Mouse (Mus musculus) adrenal gland, postnatal 36 days (tissue): ENCODE data around the gene Mpp5. TPM values are rescaled to one million over a fixed set of nuclear protein-coding genes. Genes with fewer than 3 reads are reported as not detected.

Experiments
- DNase-seq, 2 experiments: peaks; one replicate each; pipeline ENCODE4 v3.0.0; 2021; ENCODE audit warnings: mixed read lengths in 1 of 2
- total RNA-seq, 2 experiments: library from RNA; stranded (reverse); gene quantifications; 2 replicates each; pipeline ENCODE4 v1.2.3; 2021

Gene Mpp5
- total RNA-seq, 2 experiments from 2014 or later = 30.3 to 32.2 TPM

GRCm38 (mm10) chr12:78842429-78842828, 93.7 kb downstream of the Mpp5 start:
- DNase-seq = no peak

GRCm38 (mm10) chr12:78848246-78848645, 99.5 kb downstream of the Mpp5 start:
- no peak for DNase-seq

GRCm38 (mm10) chr12:78860921-78861495, 112.3 kb downstream of the Mpp5 start:
- DNase-seq = no peak

- peak; percentile 99 for DNase-seq
Measured at GRCm38 (mm10) chr12:78861496-78862253, 113.0 kb downstream of the Mpp5 start, which contains the start of the genes Atp6v1d and Eif2s1. TSS of gene Atp6v1d (minus strand) at chr12:78861638. TSS of gene Eif2s1 (plus strand) at chr12:78861819.

- DNase-seq = no peak
Measured at GRCm38 (mm10) chr12:78862254-78862730, 113.6 kb downstream of the Mpp5 start.

GRCm38 (mm10) chr12:78865434-78865833, 116.7 kb downstream of the Mpp5 start:
- DNase-seq = peak in 1 of 2 experiments; percentile 11

- no peak for DNase-seq
Measured at GRCm38 (mm10) chr12:78868115-78868514, 119.4 kb downstream of the Mpp5 start.

GRCm38 (mm10) chr12:78874581-78874980, 125.9 kb downstream of the Mpp5 start:
- no peak for DNase-seq

- DNase-seq = no peak
Measured at GRCm38 (mm10) chr12:78890062-78890461, 141.4 kb downstream of the Mpp5 start.

Other genes starting within 250 kb of the Mpp5 start
- gene Fam71d, start 57.4 kb upstream of the Mpp5 start, total RNA-seq = under 1 TPM in 1 of 2 experiments, not detected in 1; 0.17 TPM
- 10 to 100 TPM; 77.4 to 78.9 TPM for gene Atp6v1d, start 112.7 kb downstream of the Mpp5 start, total RNA-seq
- gene Eif2s1, start 112.9 kb downstream of the Mpp5 start, total RNA-seq = 10 to 100 TPM; 94.9 to 96.6 TPM
- under 1 TPM in 1 of 2 experiments, not detected in 1; 0.16 TPM for gene Plek2, start 158.1 kb downstream of the Mpp5 start, total RNA-seq